Mouse (Mus musculus) heart, postnatal 36 days (tissue): ENCODE measurements around the gene Pnpla1. TPM values are rescaled to one million over a fixed set of nuclear protein-coding genes. Genes with fewer than 3 reads are reported as not detected.

Experiments
- total RNA-seq, 2 experiments: library from RNA; stranded (reverse); gene quantifications; 2 replicates each; pipeline ENCODE4 v1.2.3; 2021

Pnpla1 gene
- total RNA-seq, 2 experiments from 2014 or later, result not detected

Other genes with a start within 250 kb of the Pnpla1 start
- gene Srpk1, start 235.7 kb upstream of the Pnpla1 start, total RNA-seq, result 10 to 100 TPM; 32.1 to 35.5 TPM
- under 1 TPM; 0.33 to 0.57 TPM for gene Slc26a8, start 168.2 kb upstream of the Pnpla1 start, total RNA-seq
- 10 to 100 TPM; 49.6 to 54.5 TPM for gene Mapk14, start 167.1 kb upstream of the Pnpla1 start, total RNA-seq
- gene AC170998.1, start 132.3 kb upstream of the Pnpla1 start, total RNA-seq, result under 1 TPM in 1 of 2 experiments, not detected in 1; 0.62 TPM
- under 1 TPM in 1 of 2 experiments, not detected in 1; 0.19 TPM for gene Mapk13, start 89.1 kb upstream of the Pnpla1 start, total RNA-seq
- 10 to 100 TPM; 15.9 to 17.3 TPM for gene Brpf3, start 57.3 kb upstream of the Pnpla1 start, total RNA-seq
- not detected for gene 4930539E08Rik, start 56.9 kb downstream of the Pnpla1 start, total RNA-seq
- under 1 TPM in 1 of 2 experiments, not detected in 1; 0.39 TPM for gene Pxt1, start 85.4 kb downstream of the Pnpla1 start, total RNA-seq
- 10 to 100 TPM; 53.3 to 55.5 TPM for gene Kctd20, start 93.5 kb downstream of the Pnpla1 start, total RNA-seq
- 10 to 100 TPM; 30.2 to 36.2 TPM for gene Stk38, start 149.6 kb downstream of the Pnpla1 start, total RNA-seq
- 10 to 100 TPM; 54.9 to 60.9 TPM for gene Srsf3, start 174.2 kb downstream of the Pnpla1 start, total RNA-seq
- gene Cdkn1a, start 232.6 kb downstream of the Pnpla1 start, total RNA-seq, result 10 to 100 TPM; 40.8 to 83.9 TPM